Mouse (Mus musculus): ENCODE measurements at regions not wholly inside any gene's neighbourhood (a gene's known extent, or its start where the extent isn't known, plus 50 kb on each side); places are given as distances from the start of the nearest gene placed in this dataset.

- H3K4me3 ChIP-seq, result no peak overlapping the region
- peaks cover 12% of the 10 kb centered on the region; the same call in 1 of the 2 replicates for H3K27me3 ChIP-seq (ENCODE audit: low read depth, poor library complexity, severe bottlenecking)
- H3K4me1 ChIP-seq, result peaks cover 6% of the 10 kb centered on the region
- 46% methylated on average over 1 of the region's 1 CpGs for WGBS
- no peak overlapping the region for H3K27ac ChIP-seq
- H3K36me3 ChIP-seq, result no peaks in the 10 kb centered on the region
- DNase-seq (ENCODE audit: low spot score), result no peak
- no peaks in the 10 kb centered on the region for H3K9me3 ChIP-seq (replicated peaks)
Observed at GRCm38 (mm10) chr5:119103503-119103902, 543.0 kb downstream of the Med13l start.

- no peak for DNase-seq (ENCODE audit: low spot score)
- H3K9me3 ChIP-seq (replicated peaks), result no peaks in the 10 kb centered on the region
- no peaks in the 10 kb centered on the region for H3K36me3 ChIP-seq
- H3K4me3 ChIP-seq, result no peak overlapping the region
- H3K27ac ChIP-seq, result no peak overlapping the region
- 83% methylated on average over 4 of the region's 4 CpGs for WGBS
- peaks cover 10% of the 10 kb centered on the region for H3K4me1 ChIP-seq
- H3K27me3 ChIP-seq (ENCODE audit: low read depth, poor library complexity, severe bottlenecking), result no peaks in the 10 kb centered on the region
Observed at GRCm38 (mm10) chr5:119107898-119108297, 547.4 kb downstream of the Med13l start.

- WGBS, result 98% methylated on average over 1 of the region's 1 CpGs
- no peak for DNase-seq (ENCODE audit: low spot score)
- peaks cover 13% of the 10 kb centered on the region for H3K4me1 ChIP-seq
- H3K27me3 ChIP-seq (ENCODE audit: low read depth, poor library complexity, severe bottlenecking), result no peaks in the 10 kb centered on the region
- H3K27ac ChIP-seq, result no peak overlapping the region
- no peak overlapping the region for H3K4me3 ChIP-seq
- no peaks in the 10 kb centered on the region for H3K9me3 ChIP-seq (replicated peaks)
- no peaks in the 10 kb centered on the region for H3K36me3 ChIP-seq
Observed at GRCm38 (mm10) chr5:119109501-119109900, 549.0 kb downstream of the Med13l start.

GRCm38 (mm10) chr5:119114074-119114473, 553.6 kb downstream of the Med13l start:
- no peaks in the 10 kb centered on the region for H3K9me3 ChIP-seq (replicated peaks)
- 71% methylated on average over 7 of the region's 7 CpGs for WGBS
- DNase-seq (ENCODE audit: low spot score), result no peak
- H3K27me3 ChIP-seq (ENCODE audit: low read depth, poor library complexity, severe bottlenecking), result no peaks in the 10 kb centered on the region
- no peaks in the 10 kb centered on the region for H3K36me3 ChIP-seq
- no peak overlapping the region for H3K4me3 ChIP-seq
- H3K27ac ChIP-seq, result no peak overlapping the region
- peaks cover 13% of the 10 kb centered on the region for H3K4me1 ChIP-seq

GRCm38 (mm10) chr5:119125745-119126144, 544.7 kb upstream of the Tbx3 start:
- Histone ChIP-seq H3K36me3 (no peaks in the 10 kb centered on the region), H3K4me3 (no peak overlapping the region), H3K27ac (no peak overlapping the region), H3K4me1 (no peaks in the 10 kb centered on the region; the same call in 1 of the 2 replicates), H3K27me3 (ENCODE audit: low read depth, poor library complexity, severe bottlenecking) (peaks cover 14% of the 10 kb centered on the region), H3K9me3 (replicated peaks) (no peaks in the 10 kb centered on the region)
- DNase-seq (ENCODE audit: low spot score), result no peak
- 94% methylated on average over 7 of the region's 7 CpGs for WGBS

- H3K9me3 ChIP-seq (replicated peaks), result no peaks in the 10 kb centered on the region
- WGBS, result 91% methylated on average over 7 of the region's 7 CpGs
- H3K27ac ChIP-seq, result no peak overlapping the region
- no peaks in the 10 kb centered on the region for H3K36me3 ChIP-seq
- no peak overlapping the region for H3K4me3 ChIP-seq
- H3K4me1 ChIP-seq, result peaks cover 20% of the 10 kb centered on the region
- DNase-seq (ENCODE audit: low spot score), result no peak
- peaks cover 42% of the 10 kb centered on the region for H3K27me3 ChIP-seq (ENCODE audit: low read depth, poor library complexity, severe bottlenecking)
Observed at GRCm38 (mm10) chr5:119130176-119130575, 540.3 kb upstream of the Tbx3 start.

GRCm38 (mm10) chr5:119131461-119131860, 539.0 kb upstream of the Tbx3 start:
- Histone ChIP-seq H3K4me1 (peaks cover 27% of the 10 kb centered on the region), H3K27ac (no peak overlapping the region), H3K9me3 (replicated peaks) (no peaks in the 10 kb centered on the region), H3K36me3 (no peaks in the 10 kb centered on the region), H3K4me3 (no peak overlapping the region), H3K27me3 (ENCODE audit: low read depth, poor library complexity, severe bottlenecking) (peaks cover 55% of the 10 kb centered on the region)
- DNase-seq (ENCODE audit: low spot score), result peak; percentile 41
- 49% methylated on average over 10 of the region's 10 CpGs for WGBS

- Histone ChIP-seq H3K4me1 (peaks cover 46% of the 10 kb centered on the region), H3K36me3 (no peaks in the 10 kb centered on the region), H3K9me3 (replicated peaks) (no peaks in the 10 kb centered on the region), H3K4me3 (peak overlapping the region; percentile 6; the same call in 1 of the 2 replicates), H3K27me3 (ENCODE audit: low read depth, poor library complexity, severe bottlenecking) (peaks cover 69% of the 10 kb centered on the region), H3K27ac (no peak overlapping the region)
- 13% methylated on average over 13 of the region's 13 CpGs for WGBS
- peak; percentile 45 for DNase-seq (ENCODE audit: low spot score)
Observed at GRCm38 (mm10) chr5:119133378-119133777, 537.1 kb upstream of the Tbx3 start.

- peaks cover 76% of the 10 kb centered on the region for H3K27me3 ChIP-seq (ENCODE audit: low read depth, poor library complexity, severe bottlenecking)
- no peaks in the 10 kb centered on the region for H3K9me3 ChIP-seq (replicated peaks)
- no peak overlapping the region for H3K4me3 ChIP-seq
- DNase-seq (ENCODE audit: low spot score), result no peak
- H3K36me3 ChIP-seq, result no peaks in the 10 kb centered on the region
- H3K27ac ChIP-seq, result no peak overlapping the region
- 76% methylated on average over 8 of the region's 8 CpGs for WGBS
- peaks cover 59% of the 10 kb centered on the region for H3K4me1 ChIP-seq
Observed at GRCm38 (mm10) chr5:119136916-119137315, 533.6 kb upstream of the Tbx3 start.

- peak; percentile 53 for DNase-seq (ENCODE audit: low spot score)
- Histone ChIP-seq H3K36me3 (no peaks in the 10 kb centered on the region), H3K4me1 (peaks cover 59% of the 10 kb centered on the region), H3K4me3 (peak overlapping the region; percentile 31), H3K9me3 (replicated peaks) (no peaks in the 10 kb centered on the region), H3K27me3 (ENCODE audit: low read depth, poor library complexity, severe bottlenecking) (peaks cover 72% of the 10 kb centered on the region), H3K27ac (peak overlapping the region; percentile 64)
- 21% methylated on average over 13 of the region's 13 CpGs for WGBS
Observed at GRCm38 (mm10) chr5:119137409-119137808, 533.1 kb upstream of the Tbx3 start.

- peak overlapping the region; percentile 31 for H3K4me3 ChIP-seq
- H3K36me3 ChIP-seq, result no peaks in the 10 kb centered on the region
- H3K4me1 ChIP-seq, result peaks cover 56% of the 10 kb centered on the region
- peak; percentile 53 for DNase-seq (ENCODE audit: low spot score)
- H3K27me3 ChIP-seq (ENCODE audit: low read depth, poor library complexity, severe bottlenecking), result peaks cover 70% of the 10 kb centered on the region
- 48% methylated on average over 10 of the region's 10 CpGs for WGBS
- no peaks in the 10 kb centered on the region for H3K9me3 ChIP-seq (replicated peaks)
- H3K27ac ChIP-seq, result peak overlapping the region; percentile 64; the same call in 1 of the 2 replicates
Observed at GRCm38 (mm10) chr5:119137821-119138221, 532.6 kb upstream of the Tbx3 start.

- peak overlapping the region; percentile 61; the same call in 1 of the 2 replicates for H3K27ac ChIP-seq
- DNase-seq (ENCODE audit: low spot score), result peak; percentile 40
- whole genome bisulfite sequencing, result 40% methylated on average over 14 of the region's 14 CpGs
- no peaks in the 10 kb centered on the region for H3K36me3 ChIP-seq
- 0 out of 2 replicates have a peak overlapping the region, but pooled peaks have one; percentile 1 for H3K4me3 ChIP-seq
- no peaks in the 10 kb centered on the region for H3K9me3 ChIP-seq (replicated peaks)
- H3K4me1 ChIP-seq, result peaks cover 52% of the 10 kb centered on the region
- peaks cover 69% of the 10 kb centered on the region for H3K27me3 ChIP-seq (ENCODE audit: low read depth, poor library complexity, severe bottlenecking)
Observed at GRCm38 (mm10) chr5:119138293-119138692, 532.2 kb upstream of the Tbx3 start.

GRCm38 (mm10) chr5:119139336-119139735, 531.1 kb upstream of the Tbx3 start:
- Histone ChIP-seq H3K36me3 (no peaks in the 10 kb centered on the region), H3K4me3 (no peak overlapping the region), H3K9me3 (replicated peaks) (no peaks in the 10 kb centered on the region), H3K4me1 (peaks cover 52% of the 10 kb centered on the region), H3K27me3 (ENCODE audit: low read depth, poor library complexity, severe bottlenecking) (peaks cover 62% of the 10 kb centered on the region), H3K27ac (0 out of 2 replicates have a peak overlapping the region, but pooled peaks have one; percentile 61)
- DNase-seq (ENCODE audit: low spot score), result no peak
- WGBS, result 26% methylated on average over 7 of the region's 7 CpGs

- H3K9me3 ChIP-seq (replicated peaks), result no peaks in the 10 kb centered on the region
- H3K4me3 ChIP-seq, result no peak overlapping the region
- no peaks in the 10 kb centered on the region for H3K36me3 ChIP-seq
- H3K27me3 ChIP-seq (ENCODE audit: low read depth, poor library complexity, severe bottlenecking), result peaks cover 58% of the 10 kb centered on the region
- 85% methylated on average over 6 of the region's 6 CpGs for WGBS
- peaks cover 52% of the 10 kb centered on the region for H3K4me1 ChIP-seq
- no peak overlapping the region for H3K27ac ChIP-seq
- no peak for DNase-seq (ENCODE audit: low spot score)
Observed at GRCm38 (mm10) chr5:119139816-119140215, 530.7 kb upstream of the Tbx3 start.

Data from limb, embryonic 10.5 days (tissue).